Mouse (Mus musculus): ENCODE measurements around the gene Rgs19.

- TF ChIP-seq CTCF (IDR thresholded peaks at IDR 0.05; ENCODE audit: insufficient read depth, low read length): no peak
- TF ChIP-seq POLR2A (IDR thresholded peaks at IDR 0.05; ENCODE audit: borderline replicate concordance, extremely low read depth, low read depth, low read length): no peak
Observed at GRCm38 (mm10) chr2:181694581-181694980, 804 bp upstream of the Rgs19 start.
